Mouse (Mus musculus) bone marrow, adult 2 months (tissue): ENCODE results near the gene Plk3.

ENCODE experiments used
- CTCF ChIP-seq: fragments of 200-500 bp; IDR thresholded peaks from 2 replicates; pipeline ENCODE4 v1.5.1; 2011; ENCODE audit warnings: low read length, control low read depth; ENCODE audit not compliant: control insufficient read depth, insufficient read depth
- POLR2A ChIP-seq: fragments of 200-500 bp; IDR thresholded peaks from 2 replicates; pipeline ENCODE4 v1.6.1; 2011; ENCODE audit warnings: low read depth, mild to moderate bottlenecking, control low read depth, low read length, borderline replicate concordance; ENCODE audit not compliant: control insufficient read depth

GRCm38 (mm10) chr4:117110985-117111384 lies 22.8 kb downstream of the Plk3 start:
- TF ChIP-seq CTCF (no peak), POLR2A (no peak)
